Mouse (Mus musculus) embryonic facial prominence, embryonic 15.5 days (tissue): ENCODE measurements around the gene Srgn. TPM values are rescaled to one million over a fixed set of nuclear protein-coding genes. Genes with fewer than 3 reads are reported as not detected.
"Not testable (repeated sequence)": the region's sequence is repeated elsewhere in the genome, so short reads cannot be mapped to it uniquely, and the experiment has no call there.

Experiments used
- ATAC-seq: fragments of 200-750 bp; cut with Nextera tagmentation; 2 replicates; pipeline ENCODE4 v1.8.0; 2017; ENCODE audit warnings: low read depth, moderate TSS enrichment; ENCODE audit not compliant: insufficient number of reproducible peaks, low FRiP score, low TSS enrichment
- H3K27ac ChIP-seq: fragments of 300-500 bp; sonication (generic); replicated peaks from 2 replicates; pipeline ENCODE4 v1.5.1; 2015; ENCODE audit warnings: mild to moderate bottlenecking, inconsistent platforms
- H3K27me3 ChIP-seq: fragments of 300-500 bp; sonication (generic); 2 replicates; pipeline ENCODE4 v1.6.1; 2015; ENCODE audit warnings: inconsistent platforms
- H3K36me3 ChIP-seq: fragments of 300-500 bp; sonication (generic); 2 replicates; pipeline ENCODE4 v1.6.1; 2015; ENCODE audit warnings: mild to moderate bottlenecking, inconsistent platforms
- H3K4me1 ChIP-seq: fragments of 300-500 bp; sonication (generic); 2 replicates; pipeline ENCODE4 v1.6.1; 2015; ENCODE audit warnings: inconsistent platforms
- H3K4me2 ChIP-seq: fragments of 300-500 bp; sonication (generic); replicated peaks from 2 replicates; pipeline ENCODE4 v1.6.1; 2015; ENCODE audit warnings: mild to moderate bottlenecking, inconsistent platforms
- H3K4me3 ChIP-seq: fragments of 300-500 bp; sonication (generic); replicated peaks from 2 replicates; pipeline ENCODE4 v1.5.1; 2015; ENCODE audit warnings: mild to moderate bottlenecking, inconsistent platforms
- H3K9ac ChIP-seq: fragments of 300-500 bp; sonication (generic); 2 replicates; pipeline ENCODE4 v1.6.1; 2015; ENCODE audit warnings: inconsistent platforms
- H3K9me3 ChIP-seq: fragments of 300-500 bp; sonication (generic); replicated peaks from 2 replicates; pipeline ENCODE4 v1.6.1; 2016; ENCODE audit warnings: inconsistent platforms
- WGBS: fragments of 180-500 bp; shearing (Covaris S2); methylation state at CpG from one replicate; pipeline ENCODE4 v1.1.7; 2015; 5-methylcytosine and 5-hydroxymethylcytosine counted together
- polyA plus RNA-seq: library from polyadenylated mRNA; unstranded; fragments of >200 nt; fragmentation: Nextera tagmentation; extraction: Ambion mirVana; gene quantifications from 2 replicates; pipeline ENCODE4 v1.2.1, GENCODE M21; 2015

Srgn gene
- polyA plus RNA-seq, 1 experiment from 2014 or later, result 43.9 TPM

DNA sequence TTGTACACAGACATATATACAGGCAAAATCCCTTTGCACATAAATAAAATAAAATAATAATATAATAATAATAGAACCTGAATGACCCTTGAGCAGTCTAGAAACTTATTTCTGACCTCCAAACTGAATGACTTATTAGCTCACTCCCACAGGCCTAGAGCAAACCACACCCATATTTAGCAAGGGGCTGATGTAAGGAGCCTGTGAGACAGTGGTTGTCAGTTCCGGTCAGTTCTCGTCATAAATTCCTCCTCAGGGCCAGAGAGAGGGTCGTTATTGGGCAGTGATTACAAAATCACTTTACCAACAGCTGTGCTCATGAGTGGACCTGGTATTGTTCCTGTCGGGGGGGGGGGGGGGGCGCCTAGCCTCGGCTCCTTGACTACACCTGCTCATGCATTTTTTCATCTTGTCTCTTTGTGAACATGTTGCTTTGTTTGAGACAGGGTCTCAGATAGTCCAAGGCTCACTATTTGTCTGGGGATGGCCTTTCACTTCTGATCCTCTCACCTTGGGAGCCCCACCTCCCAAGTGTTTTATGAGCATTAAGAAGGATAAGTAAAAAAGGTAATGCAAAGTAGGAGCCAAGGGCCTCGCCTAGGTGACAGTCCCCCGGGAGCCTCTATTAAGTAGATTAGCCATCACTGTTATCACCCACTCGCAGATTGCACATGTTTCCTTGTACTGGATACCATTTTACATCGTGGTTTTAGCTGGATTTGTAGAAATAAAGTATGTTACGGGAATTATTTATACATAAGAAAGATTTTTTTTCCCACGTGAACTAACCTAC is 23.2 kb downstream of the Srgn start:
- H3K9ac ChIP-seq, result no peak overlapping the region
- H3K9me3 ChIP-seq, result no peaks in the 10 kb centered on the region
- H3K4me2 ChIP-seq, result no peak overlapping the region
- H3K27me3 ChIP-seq, result peaks cover 3% of the 10 kb centered on the region
- no peaks in the 10 kb centered on the region for H3K36me3 ChIP-seq
- no peak for ATAC-seq
- H3K27ac ChIP-seq, result no peak overlapping the region
- 73% methylated on average over 12 of the region's 12 CpGs for WGBS
- 0 out of 2 replicates have a peak, but pooled peaks cover 3% of the 10 kb centered on the region for H3K4me1 ChIP-seq
- H3K4me3 ChIP-seq, result no peak overlapping the region

DNA sequence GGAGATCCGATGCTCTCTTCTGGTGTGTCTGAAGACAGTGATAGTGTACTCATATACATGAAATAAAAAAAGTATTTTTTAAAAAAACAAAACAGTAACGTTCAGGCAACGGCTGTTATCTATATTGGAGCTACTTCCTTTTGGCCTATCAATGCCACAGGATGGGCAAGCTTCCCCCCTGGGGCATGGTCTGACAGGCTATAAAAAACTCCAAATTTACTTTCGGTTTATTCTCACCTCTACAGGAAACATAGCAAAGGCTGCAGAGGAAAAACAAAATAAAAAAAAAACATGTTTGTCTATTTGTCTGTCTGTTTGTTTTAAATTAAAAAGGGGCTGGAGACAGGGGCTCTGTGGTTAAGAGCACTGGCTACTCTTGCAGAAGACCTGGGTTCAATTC is 23.9 kb downstream of the Srgn start:
- no peak for ATAC-seq
- no peaks in the 10 kb centered on the region for H3K36me3 ChIP-seq
- H3K27me3 ChIP-seq, result peaks cover 3% of the 10 kb centered on the region; the same call in 1 of the 2 replicates
- H3K27ac ChIP-seq, result no peak overlapping the region
- H3K4me3 ChIP-seq, result no peak overlapping the region
- H3K9me3 ChIP-seq, result no peaks in the 10 kb centered on the region
- H3K4me2 ChIP-seq, result no peak overlapping the region
- 57% methylated on average over 4 of the region's 4 CpGs for WGBS
- H3K9ac ChIP-seq, result no peak overlapping the region
- 0 out of 2 replicates have a peak, but pooled peaks cover 3% of the 10 kb centered on the region for H3K4me1 ChIP-seq

DNA sequence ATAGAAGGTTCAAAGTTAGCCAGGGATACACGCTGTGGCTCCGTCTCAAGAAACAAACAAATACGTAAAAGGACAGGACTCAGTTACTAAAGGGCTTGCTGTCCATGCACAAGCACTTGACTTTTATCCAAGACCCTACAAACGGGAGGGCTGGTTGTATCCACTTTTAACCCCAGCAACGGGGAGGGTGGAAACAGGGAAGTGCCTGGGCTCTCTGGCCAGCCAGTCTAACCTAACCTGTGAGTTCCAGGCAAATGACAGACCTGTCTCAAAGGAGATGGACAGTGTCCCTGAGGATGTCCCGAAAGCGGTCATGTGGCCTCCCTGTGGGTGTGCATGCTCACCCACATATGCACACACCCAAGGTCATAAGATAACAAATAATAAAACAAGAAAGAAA is 25.3 kb downstream of the Srgn start:
- no peak overlapping the region for H3K27ac ChIP-seq
- no peaks in the 10 kb centered on the region for H3K4me1 ChIP-seq
- H3K4me2 ChIP-seq, result no peak overlapping the region
- no peaks in the 10 kb centered on the region for H3K36me3 ChIP-seq
- H3K9me3 ChIP-seq, result no peaks in the 10 kb centered on the region
- ATAC-seq, result no peak
- H3K9ac ChIP-seq, result no peak overlapping the region
- no peaks in the 10 kb centered on the region for H3K27me3 ChIP-seq
- WGBS, result 85% methylated on average over 7 of the region's 7 CpGs
- no peak overlapping the region for H3K4me3 ChIP-seq

DNA sequence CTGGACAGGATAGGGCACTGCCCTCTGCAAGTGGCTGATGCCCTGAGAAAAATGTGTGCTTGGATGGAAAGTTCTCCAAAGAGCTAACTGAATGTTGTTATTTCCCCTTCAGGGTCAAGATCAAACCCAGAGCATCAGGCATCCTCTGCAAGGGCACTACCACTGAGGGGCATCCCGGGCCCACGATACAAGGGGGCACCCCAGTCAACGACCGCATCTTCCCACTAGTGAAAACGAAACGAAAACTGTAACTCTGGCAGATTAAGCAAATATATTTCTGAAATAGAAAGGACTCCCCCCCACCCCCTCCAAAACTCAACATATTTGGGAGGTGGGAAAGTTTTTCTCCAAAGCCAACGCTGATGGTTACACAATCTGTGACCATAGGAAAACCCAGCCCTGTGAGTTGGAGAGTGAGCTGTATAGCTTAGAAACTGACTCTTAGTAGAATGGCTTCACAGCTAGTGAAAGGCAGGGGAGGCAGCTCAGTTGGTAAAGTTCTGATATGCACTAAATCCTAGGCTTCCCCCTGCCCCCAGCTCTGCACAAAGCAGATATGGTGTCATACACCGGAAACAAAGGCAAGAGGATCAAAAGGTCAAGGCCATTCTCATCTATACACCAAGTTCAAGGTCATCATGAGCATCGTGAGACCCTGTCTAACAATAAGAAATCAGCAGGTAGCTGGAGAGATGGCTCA is 26.2 kb downstream of the Srgn start:
- Histone ChIP-seq H3K27me3 (no peaks in the 10 kb centered on the region), H3K27ac (no peak overlapping the region), H3K4me2 (no peak overlapping the region), H3K36me3 (no peaks in the 10 kb centered on the region), H3K9ac (no peak overlapping the region), H3K9me3 (no peaks in the 10 kb centered on the region), H3K4me1 (no peaks in the 10 kb centered on the region), H3K4me3 (no peak overlapping the region)
- 89% methylated on average over 9 of the region's 9 CpGs for WGBS
- no peak for ATAC-seq

DNA sequence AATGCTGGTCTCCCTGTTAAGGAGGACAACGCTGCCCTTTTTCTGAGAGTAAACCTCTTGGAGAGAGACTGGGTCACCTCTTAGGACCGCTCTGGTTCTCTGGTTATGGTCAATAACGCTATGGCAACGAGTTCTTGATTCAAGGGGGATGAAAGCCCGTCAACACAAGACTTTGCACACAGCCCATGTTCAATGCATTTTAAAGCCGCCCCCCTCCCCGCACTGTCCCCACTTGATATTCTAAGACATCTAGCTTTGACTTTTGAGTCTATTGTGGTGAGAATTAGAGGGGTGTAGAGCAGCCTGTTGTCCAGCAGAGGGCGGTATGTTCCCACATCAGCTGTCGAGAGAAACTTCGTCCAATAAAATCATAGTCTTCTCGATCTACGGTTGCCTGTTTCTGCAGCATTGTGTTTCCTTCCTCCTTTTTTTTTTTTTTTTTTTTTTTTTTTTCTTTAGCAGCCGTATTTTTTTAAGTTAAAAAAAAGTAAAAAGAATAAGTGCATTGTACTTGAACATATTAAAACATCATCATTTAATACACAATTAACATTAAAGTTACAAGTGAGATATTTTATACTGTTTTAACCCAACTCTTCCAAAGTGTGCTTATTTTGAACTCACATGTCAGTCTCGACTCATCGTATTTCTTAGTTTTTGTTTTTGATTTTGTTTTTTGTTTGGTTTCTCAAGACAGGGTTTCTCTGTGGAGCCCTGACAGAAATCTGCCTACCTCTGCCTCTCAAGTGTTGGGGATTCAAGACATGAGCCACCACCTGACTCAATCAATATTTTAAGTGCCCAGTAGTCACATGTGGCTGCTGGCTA is 26.9 kb downstream of the Srgn start:
- no peak overlapping the region for H3K9ac ChIP-seq
- no peaks in the 10 kb centered on the region for H3K36me3 ChIP-seq
- no peak for ATAC-seq
- 21% methylated on average over 15 of the region's 15 CpGs for WGBS
- H3K9me3 ChIP-seq, result no peaks in the 10 kb centered on the region
- H3K4me2 ChIP-seq, result no peak overlapping the region
- no peaks in the 10 kb centered on the region for H3K4me1 ChIP-seq
- H3K27me3 ChIP-seq, result no peaks in the 10 kb centered on the region
- no peak overlapping the region for H3K27ac ChIP-seq
- H3K4me3 ChIP-seq, result no peak overlapping the region

DNA sequence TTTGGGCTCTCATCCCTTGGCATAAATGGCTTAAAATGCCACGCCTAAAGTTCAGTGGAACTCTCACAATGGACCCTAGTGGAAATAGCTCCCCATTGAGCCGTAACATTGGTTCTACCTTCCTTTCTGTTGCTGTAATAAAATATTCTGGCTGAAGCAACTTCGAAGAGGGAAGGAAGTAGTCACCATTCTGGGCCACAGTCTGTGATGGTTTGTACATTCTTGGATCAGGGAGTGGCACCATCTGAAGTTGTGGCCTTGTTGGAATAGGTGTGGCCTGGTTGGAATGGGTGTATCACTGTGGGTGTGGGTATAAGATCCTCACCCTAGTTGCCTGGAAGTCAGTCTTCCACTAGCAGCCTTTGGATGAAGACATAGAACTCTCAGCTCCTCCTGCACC is 35.6 kb downstream of the Srgn start:
- WGBS, result 70% methylated on average over 3 of the region's 3 CpGs
- ATAC-seq, H3K9me3 ChIP-seq, H3K4me3 ChIP-seq, H3K27me3 ChIP-seq, H3K4me2 ChIP-seq, H3K36me3 ChIP-seq, H3K4me1 ChIP-seq, H3K27ac ChIP-seq, H3K9ac ChIP-seq: not testable (repeated sequence)

DNA sequence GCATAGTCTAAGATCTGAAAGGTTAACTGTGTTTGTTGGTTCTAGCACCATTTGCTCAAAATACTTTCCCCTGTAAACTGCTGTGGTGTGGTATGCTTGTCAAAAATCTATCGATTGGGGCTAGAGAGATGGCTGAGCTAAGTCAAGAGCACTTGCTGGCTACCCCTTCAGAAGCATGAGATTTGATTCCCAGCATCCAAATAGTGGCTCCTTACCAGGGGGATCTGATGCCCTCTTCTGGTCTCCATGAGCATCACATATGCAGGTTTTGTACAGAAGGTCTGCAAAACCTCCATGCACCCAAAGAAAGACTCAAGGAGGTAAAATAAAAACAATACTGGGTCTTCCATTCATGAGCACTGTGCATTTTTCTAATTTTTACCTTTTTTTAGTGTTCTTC is 39.0 kb downstream of the Srgn start:
- H3K9ac ChIP-seq, result no peak overlapping the region
- 29% methylated on average over 1 of the region's 1 CpGs for WGBS
- no peak overlapping the region for H3K4me2 ChIP-seq
- no peaks in the 10 kb centered on the region for H3K36me3 ChIP-seq
- ATAC-seq, result no peak
- no peak overlapping the region for H3K4me3 ChIP-seq
- no peak overlapping the region for H3K27ac ChIP-seq
- H3K9me3 ChIP-seq, result no peaks in the 10 kb centered on the region
- peaks cover 11% of the 10 kb centered on the region; the same call in 1 of the 2 replicates for H3K4me1 ChIP-seq
- H3K27me3 ChIP-seq, result no peaks in the 10 kb centered on the region

DNA sequence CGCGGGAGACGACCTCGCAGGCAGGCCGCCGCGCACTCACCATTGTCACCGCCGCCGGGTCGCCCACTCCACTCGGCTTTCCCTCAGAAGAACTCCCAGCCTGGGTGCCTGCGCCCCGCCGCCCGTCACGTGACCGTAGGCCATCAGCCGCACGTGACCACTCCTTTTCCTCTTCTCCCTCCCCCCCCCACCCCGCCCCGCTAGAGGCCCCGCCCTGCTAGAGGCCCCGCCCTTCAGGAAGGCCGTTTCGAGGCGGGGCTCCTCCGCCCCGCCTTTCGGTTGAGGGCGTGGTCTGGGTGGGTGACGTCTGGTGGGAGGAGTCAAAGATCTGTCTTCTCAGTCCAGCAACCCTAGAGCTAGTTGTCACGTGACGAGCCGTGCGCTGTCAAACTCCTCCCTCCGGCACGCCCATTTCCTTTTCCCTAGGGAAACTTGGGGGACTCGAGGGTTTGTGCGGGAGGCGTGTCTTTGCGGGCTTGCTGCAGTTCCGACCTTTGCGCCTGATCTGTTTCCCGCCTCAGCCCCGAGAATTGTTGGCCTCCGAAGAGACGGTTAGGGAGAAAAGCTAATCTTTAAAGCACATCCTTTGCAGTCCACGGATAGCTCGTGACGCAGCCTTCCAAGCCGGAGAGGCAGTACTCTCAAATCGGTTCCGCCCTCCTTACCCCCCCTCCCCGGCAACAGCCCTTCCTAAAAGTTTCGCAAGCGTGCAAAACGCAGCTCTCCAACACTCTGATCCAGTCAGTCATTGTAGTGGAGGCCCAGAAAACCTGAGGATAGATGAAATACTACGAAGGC is 40.4 kb downstream of the Srgn start, which contains the start of gene Vps26a:
Gene Vps26a, minus strand, starts transcription at position 188 of the 798 bp plus-strand sequence.
- Histone ChIP-seq H3K4me3 (peak within 1 kb of the TSS; percentile 81), H3K4me2 (peak within 1 kb of the TSS; percentile 74), H3K9me3 (no peaks in the 10 kb centered on the region), H3K36me3 (no peaks in the 10 kb centered on the region), H3K9ac (peak within 1 kb of the TSS; percentile 70), H3K27me3 (no peaks in the 10 kb centered on the region), H3K27ac (peak within 1 kb of the TSS; percentile 92), H3K4me1 (peaks cover 11% of the 10 kb centered on the region; the same call in 1 of the 2 replicates)
- under 1% methylated on average over 52 of the region's 59 CpGs for WGBS
- peak; percentile 91 for ATAC-seq

DNA sequence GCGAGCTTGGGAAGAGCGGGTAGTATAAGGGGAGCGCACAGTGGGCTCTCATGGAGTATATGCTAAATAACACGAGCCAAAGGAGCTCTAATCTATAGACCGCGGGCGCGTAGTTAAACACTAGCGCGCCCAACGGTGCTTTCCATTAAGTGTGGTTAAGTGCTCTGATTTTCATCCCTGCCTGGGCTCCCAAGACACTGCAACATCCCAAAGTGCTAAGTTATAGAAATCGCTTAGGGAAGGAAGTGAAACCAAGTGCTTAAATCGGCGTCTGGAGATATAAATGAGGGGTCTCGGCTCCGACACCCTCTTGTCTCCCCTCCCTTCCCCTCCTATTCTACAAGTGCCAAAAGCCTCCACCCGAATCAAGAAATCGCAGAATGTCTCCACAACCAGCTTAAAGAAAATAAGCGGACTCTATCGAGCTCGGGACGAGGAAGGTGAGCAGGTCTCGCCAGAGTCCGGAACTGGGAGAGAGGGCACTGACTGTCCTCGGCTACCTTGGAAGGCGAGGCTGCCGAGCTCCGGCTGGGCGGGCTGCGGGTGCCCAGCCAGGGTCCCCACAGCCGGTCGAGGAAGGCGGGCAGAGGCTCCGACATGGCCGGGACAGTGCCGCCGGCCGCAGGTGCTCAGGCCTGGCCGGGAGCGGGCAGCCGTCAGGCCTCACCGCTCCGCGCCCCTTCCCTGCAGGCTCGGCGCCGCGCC is 41.2 kb downstream of the Srgn start:
- peak overlapping the region; percentile 70 for H3K9ac ChIP-seq

More for the DNA sequence above, 41.2 kb downstream of the Srgn start:
- WGBS, result under 1% methylated on average over 45 of the region's 48 CpGs
- Histone ChIP-seq H3K4me3 (peak overlapping the region; percentile 81), H3K4me2 (peak overlapping the region; percentile 74), H3K27ac (peak overlapping the region; percentile 84), H3K27me3 (no peaks in the 10 kb centered on the region), H3K4me1 (peaks cover 11% of the 10 kb centered on the region; the same call in 1 of the 2 replicates), H3K36me3 (no peaks in the 10 kb centered on the region), H3K9me3 (no peaks in the 10 kb centered on the region)
- peak; percentile 66; the same call in 1 of the 2 replicates for ATAC-seq
